Mouse (Mus musculus) ovary, postnatal 14 days (tissue): Measurements from ENCODE around the gene Eddm3b.

Experiments
- DNase-seq: peaks from one replicate; pipeline ENCODE4 v3.0.0; 2022; ENCODE audit warnings: low spot score

The Eddm3b gene

GRCm38 (mm10) chr14:51094921-51095320, 19.3 kb upstream of the Eddm3b start:
- DNase-seq, result no peak

GRCm38 (mm10) chr14:51095736-51096524, 18.3 kb upstream of the Eddm3b start:
- no peak for DNase-seq

GRCm38 (mm10) chr14:51098300-51098699, 15.9 kb upstream of the Eddm3b start:
- peak; percentile 81 for DNase-seq

- DNase-seq, result no peak
These were observed 15.3 kb upstream of the Eddm3b start for GRCm38 (mm10) chr14:51098921-51099320.

- DNase-seq, result no peak
These were observed 12.9 kb upstream of the Eddm3b start for GRCm38 (mm10) chr14:51101284-51101683.

GRCm38 (mm10) chr14:51103217-51103616, 11.0 kb upstream of the Eddm3b start:
- DNase-seq, result peak; percentile 48

- no peak for DNase-seq
These were observed 9.9 kb upstream of the Eddm3b start for GRCm38 (mm10) chr14:51104366-51104765.

- no peak for DNase-seq
These were observed 7.7 kb upstream of the Eddm3b start for GRCm38 (mm10) chr14:51106449-51106967.

GRCm38 (mm10) chr14:51111966-51112365, 2.3 kb upstream of the Eddm3b start:
- no peak for DNase-seq

- no peak for DNase-seq
These were observed 750 bp upstream of the Eddm3b start for GRCm38 (mm10) chr14:51113476-51113875.

GRCm38 (mm10) chr14:51125684-51126083, 11.5 kb downstream of the Eddm3b start:
- no peak for DNase-seq

- no peak for DNase-seq
These were observed 13.5 kb downstream of the Eddm3b start for GRCm38 (mm10) chr14:51127648-51128258.

GRCm38 (mm10) chr14:51128775-51129623, 14.8 kb downstream of the Eddm3b start:
- no peak for DNase-seq

- DNase-seq, result no peak
These were observed 15.4 kb downstream of the Eddm3b start for GRCm38 (mm10) chr14:51129624-51129975.

GRCm38 (mm10) chr14:51130315-51130940, 16.2 kb downstream of the Eddm3b start:
- no peak for DNase-seq

GRCm38 (mm10) chr14:51131086-51131815, 17.0 kb downstream of the Eddm3b start:
- DNase-seq, result no peak

GRCm38 (mm10) chr14:51132372-51132771, 18.1 kb downstream of the Eddm3b start:
- DNase-seq, result no peak

GRCm38 (mm10) chr14:51140342-51140741, 26.1 kb downstream of the Eddm3b start:
- no peak for DNase-seq

- no peak for DNase-seq
These were observed 27.9 kb downstream of the Eddm3b start for GRCm38 (mm10) chr14:51142119-51142518.

GRCm38 (mm10) chr14:51142568-51142967, 28.3 kb downstream of the Eddm3b start:
- no peak for DNase-seq

GRCm38 (mm10) chr14:51143287-51143686, 29.1 kb downstream of the Eddm3b start:
- no peak for DNase-seq
